Comparison of ENCODE assay signal across 18 mouse cellular contexts in genomic region chr16:38467917-38468705, GRCm38 (mm10). TPM values are rescaled to one million over a fixed set of nuclear protein-coding genes. Genes with fewer than 3 reads are reported as not detected.
DNase-seq lines count a peak whose midpoint lies in the region; ATAC-seq and TF ChIP-seq lines count a peak whose summit lies in the region.
"Had no signal": no experiment of that assay in that cellular context is flagged by ENCODE, and none has a peak within 500 bp of the region (broad histone marks: within the 10 kb centered on the region; RNA-seq: fewer than 3 reads in every experiment).

No protein-coding gene starts in this region.

- WGBS in liver, embryonic 13.5 days (ENCODE audit: insufficient replicate concordance) = 39% methylated on average over 8 of the region's 8 CpGs
- WGBS in liver, embryonic 11.5 days = 55% methylated on average over 8 of the region's 8 CpGs

- in situ Hi-C loops in Patski (cut with MboI; ENCODE audit: low pct_unique_long_range_greater_than_20kb) = no loop called here

- H3K4me1 ChIP-seq in liver, embryonic 13.5 days (replicated peaks) = peaks cover 49% of the 10 kb centered on the region
- H3K4me1 ChIP-seq in liver, embryonic 11.5 days (replicated peaks; ENCODE audit: control insufficient read depth, insufficient read depth, low read length) = peaks cover 27% of the 10 kb centered on the region
- H3K4me1 ChIP-seq: embryonic facial prominence, embryonic 15.5 days; forebrain, embryonic 13.5 days had no signal

- CTCF ChIA-PET in Patski (lab: Charles Lee) = interaction anchor here (0.9 to 1.4 kb wide), 3 partner anchors 11 to 15 kb away, joined by 3 to 4 read pairs (median 3); partner anchors contain the start of gene Adprh

- H3K27ac ChIP-seq in liver, embryonic 13.5 days = no peak overlapping the region
- no peak overlapping the region for H3K27ac ChIP-seq in liver, embryonic 11.5 days (ENCODE audit: low read depth, low read length)
- H3K27ac ChIP-seq: embryonic facial prominence, embryonic 15.5 days; forebrain, embryonic 13.5 days; liver, embryonic 12.5 days had no signal

- H3K9ac ChIP-seq in liver, embryonic 13.5 days = 0 out of 2 replicates have a peak overlapping the region, but pooled peaks have one; percentile 2
- H3K9ac ChIP-seq in liver, embryonic 11.5 days (ENCODE audit: low read depth, low read length) = no peak overlapping the region
- H3K9ac ChIP-seq: embryonic facial prominence, embryonic 15.5 days; forebrain, embryonic 13.5 days; liver, embryonic 12.5 days had no signal

- ATAC-seq in liver, embryonic 13.5 days (ENCODE audit: low read depth) = no peak
- ATAC-seq in liver, embryonic 11.5 days (replicated peaks; ENCODE audit: low FRiP score) = no peak
- ATAC-seq in Patski = peak; percentile 75
- ATAC-seq in common myeloid progenitor, adult 5-6 weeks (replicated peaks; ENCODE audit: low read depth, poor library complexity, severe bottlenecking) = peak; percentile 77
- ATAC-seq in inflammation-experienced regulatory T-cells, adult 6 months = no peak
- ATAC-seq: CD4-positive, CD25-positive, alpha-beta regulatory T cell, adult 4 months; forebrain, embryonic 13.5 days had no signal

- H3K9me3 ChIP-seq in liver, embryonic 13.5 days (replicated peaks) = no peaks in the 10 kb centered on the region
- no peaks in the 10 kb centered on the region for H3K9me3 ChIP-seq in liver, embryonic 11.5 days (ENCODE audit: control insufficient read depth, low read length)
- H3K9me3 ChIP-seq: embryonic facial prominence, embryonic 15.5 days; forebrain, embryonic 13.5 days; liver, embryonic 12.5 days had no signal

- H3K4me2 ChIP-seq in liver, embryonic 13.5 days = no peak overlapping the region
- no peak overlapping the region for H3K4me2 ChIP-seq in liver, embryonic 11.5 days
- H3K4me2 ChIP-seq: embryonic facial prominence, embryonic 15.5 days; forebrain, embryonic 13.5 days; heart, embryonic 11.5 days; liver, embryonic 12.5 days had no signal

- TF ChIP-seq CTCF in Patski (IDR thresholded peaks at IDR 0.05) = no peak

- POLR2A ChIA-PET in Patski (lab: Charles Lee) = interaction anchor here (0.6 to 1.5 kb wide), 3 partner anchors 12 to 28 kb away, joined by 3 to 7 read pairs (median 7); partner anchors contain the start of gene Adprh

- intact Hi-C loops in gastrocnemius, postnatal 36 days (cut with DNase I) = no loop called here

- H3K4me3 ChIP-seq in liver, embryonic 13.5 days (replicated peaks) = no peak overlapping the region
- H3K4me3 ChIP-seq in liver, embryonic 11.5 days (ENCODE audit: low read depth, low read length) = no peak overlapping the region
- H3K4me3 ChIP-seq: embryonic facial prominence, embryonic 15.5 days; forebrain, embryonic 13.5 days; liver, embryonic 12.5 days had no signal

- H3K36me3 ChIP-seq in liver, embryonic 13.5 days = no peaks in the 10 kb centered on the region
- H3K36me3 ChIP-seq in liver, embryonic 11.5 days (ENCODE audit: control insufficient read depth, insufficient read depth, low read length) = no peaks in the 10 kb centered on the region
- H3K36me3 ChIP-seq: embryonic facial prominence, embryonic 15.5 days; liver, embryonic 12.5 days had no signal

- no peak for DNase-seq in liver, embryonic 13.5 days
- no peak for DNase-seq in liver, embryonic 11.5 days (ENCODE audit: low spot score)
- DNase-seq in Patski (ENCODE audit: low read depth, low spot score) = no peak
- peak; percentile 9 to 20 for DNase-seq in kidney, postnatal 36 days
- no peak for DNase-seq in right cerebral cortex, postnatal 14 days
- DNase-seq in gastrocnemius, postnatal 36 days = no peak
- DNase-seq: cerebellum, adult 9-10 months; gastrocnemius, postnatal 14 days; right cerebral cortex, adult 18-20 months; spleen, adult 18-20 months; thymus, postnatal 14 days had no signal

- no peaks in the 10 kb centered on the region for H3K27me3 ChIP-seq in liver, embryonic 13.5 days
- H3K27me3 ChIP-seq in liver, embryonic 11.5 days (replicated peaks; ENCODE audit: control insufficient read depth, insufficient read depth, low read length) = no peaks in the 10 kb centered on the region
- no peaks in the 10 kb centered on the region for H3K27me3 ChIP-seq in Patski
- H3K27me3 ChIP-seq: embryonic facial prominence, embryonic 15.5 days; forebrain, embryonic 13.5 days; liver, embryonic 12.5 days had no signal

RNA-seq across cellular contexts. Expression of gene Cd80, which starts 12.8 kb away (rescaled TPM):
- polyA plus RNA-seq in liver, embryonic 13.5 days (2015; fragmentation: Nextera tagmentation; extraction: Ambion mirVana) = 0.08 and 0.16 TPM in 2 replicates
- polyA plus RNA-seq in liver, embryonic 11.5 days (2014; fragmentation: Nextera tagmentation; extraction: Ambion mirVana) = 0.14 and 0.23 TPM in 2 replicates
- polyA plus RNA-seq in Patski (2021) = 0.24 TPM
- total RNA-seq in common myeloid progenitor, adult 5-6 weeks (2017) = 0.27 TPM in 1 of 2 replicates, not detected in the other
- polyA plus RNA-seq in inflammation-experienced regulatory T-cells, adult 6 months (2017; shearing (Covaris generic)) = 10 to 100 TPM in 1 of 3 experiments, 1 to 10 TPM in 2; 2.6 to 12.9 (median 3.8) TPM
- total RNA-seq in gastrocnemius, postnatal 36 days (2021) = under 1 TPM; 0.15 to 0.22 TPM

RNA-seq across cellular contexts. Expression of gene Adprh, which starts 15.6 kb away (rescaled TPM):
- polyA plus RNA-seq in liver, embryonic 13.5 days (2015; fragmentation: Nextera tagmentation; extraction: Ambion mirVana) = 38.1 and 41.2 TPM in 2 replicates
- polyA plus RNA-seq in liver, embryonic 11.5 days (2014; fragmentation: Nextera tagmentation; extraction: Ambion mirVana) = 92.0 and 92.1 TPM in 2 replicates
- polyA plus RNA-seq in Patski (2021) = 37.5 TPM
- total RNA-seq in common myeloid progenitor, adult 5-6 weeks (2017) = 13.7 and 17.3 TPM in 2 replicates
- polyA plus RNA-seq in inflammation-experienced regulatory T-cells, adult 6 months (2017; shearing (Covaris generic)) = 10 to 100 TPM; 43.1 to 93.7 (median 71.8) TPM
- 10 to 100 TPM; 15.7 to 17.7 TPM for total RNA-seq in gastrocnemius, postnatal 36 days (2021)

RNA-seq across cellular contexts. Expression of gene Pla1a, which starts 35.2 kb away (rescaled TPM):
- polyA plus RNA-seq in liver, embryonic 13.5 days (2015; fragmentation: Nextera tagmentation; extraction: Ambion mirVana) = 8.4 and 9.2 TPM in 2 replicates
- polyA plus RNA-seq in liver, embryonic 11.5 days (2014; fragmentation: Nextera tagmentation; extraction: Ambion mirVana) = 0.79 and 1.4 TPM in 2 replicates
- polyA plus RNA-seq in Patski (2021) = 61.5 TPM
- not detected in 2 replicates for total RNA-seq in common myeloid progenitor, adult 5-6 weeks (2017)
- polyA plus RNA-seq in inflammation-experienced regulatory T-cells, adult 6 months (2017; shearing (Covaris generic)) = under 1 TPM in 1 of 3 experiments, not detected in 2; 0.30 TPM
- total RNA-seq in gastrocnemius, postnatal 36 days (2021) = 1 to 10 TPM; 4.2 to 4.7 TPM

RNA-seq across cellular contexts. Expression of gene Timmdc1, which starts 54.4 kb away (rescaled TPM):
- polyA plus RNA-seq in liver, embryonic 13.5 days (2015; fragmentation: Nextera tagmentation; extraction: Ambion mirVana) = 18.1 and 18.9 TPM in 2 replicates
- 25.1 and 28.1 TPM in 2 replicates for polyA plus RNA-seq in liver, embryonic 11.5 days (2014; fragmentation: Nextera tagmentation; extraction: Ambion mirVana)
- polyA plus RNA-seq in Patski (2021) = 44.5 TPM
- 42.0 and 63.9 TPM in 2 replicates for total RNA-seq in common myeloid progenitor, adult 5-6 weeks (2017)
- polyA plus RNA-seq in inflammation-experienced regulatory T-cells, adult 6 months (2017; shearing (Covaris generic)) = 10 to 100 TPM; 10.1 to 18.5 (median 14.4) TPM
- total RNA-seq in gastrocnemius, postnatal 36 days (2021) = 10 to 100 TPM; 45.1 to 47.3 TPM

Comparison
In these comparisons a context has a peak if more than half of its experiments do, and no peak if none do; other contexts are left out.
1. ATAC-seq: peak in Patski (single experiment) and common myeloid progenitor, adult 5-6 weeks (single experiment); none in liver, embryonic 13.5 days (single experiment), liver, embryonic 11.5 days (single experiment) and inflammation-experienced regulatory T-cells, adult 6 months (single experiment).
2. DNase-seq: peak in kidney, postnatal 36 days (2 of 2); none in liver, embryonic 13.5 days (single experiment), liver, embryonic 11.5 days (single experiment), Patski (single experiment), right cerebral cortex, postnatal 14 days (single experiment) and gastrocnemius, postnatal 36 days (0 of 2).